Mouse (Mus musculus): Measurements from ENCODE around the gene Slc13a2. TPM values are rescaled to one million over a fixed set of nuclear protein-coding genes. Genes with fewer than 3 reads are reported as not detected.

The Slc13a2 gene
- 0.17 TPM for polyA plus RNA-seq (2014; fragmentation: Illumina TruSeq; extraction: RNeasy Lipid Tissue Mini Kit (QIAGEN cat#74804))

GRCm38 (mm10) chr11:78422055-78422819 lies at the start of gene Slc13a2:
TSS of gene Slc13a2 (minus strand) at chr11:78422217.

GRCm38 (mm10) chr11:78465568-78466180 lies 43.7 kb upstream of the Slc13a2 start, which contains the start of gene Slc46a1:
TSS of gene Slc46a1 (plus strand) at chr11:78465697.

GRCm38 (mm10) chr11:78386508-78387043 lies 35.4 kb downstream of the Slc13a2 start, which contains the start of gene Foxn1:
TSS of gene Foxn1 (minus strand) at chr11:78386558.

Other genes with a start within 250 kb of the Slc13a2 start
- gene Nek8, start 245.5 kb downstream of the Slc13a2 start, polyA plus RNA-seq (2014; fragmentation: Illumina TruSeq; extraction: RNeasy Lipid Tissue Mini Kit (QIAGEN cat#74804)), result 3.7 TPM
- 17.7 TPM for gene Tlcd1, start 245.5 kb downstream of the Slc13a2 start, polyA plus RNA-seq (2014; fragmentation: Illumina TruSeq; extraction: RNeasy Lipid Tissue Mini Kit (QIAGEN cat#74804))
- 1,489 TPM for gene Rpl23a, start 238.6 kb downstream of the Slc13a2 start, polyA plus RNA-seq (2014; fragmentation: Illumina TruSeq; extraction: RNeasy Lipid Tissue Mini Kit (QIAGEN cat#74804))
- 11.2 TPM for gene Rab34, start 233.8 kb downstream of the Slc13a2 start, polyA plus RNA-seq (2014; fragmentation: Illumina TruSeq; extraction: RNeasy Lipid Tissue Mini Kit (QIAGEN cat#74804))
- 5.0 TPM for gene Proca1, start 228.8 kb downstream of the Slc13a2 start, polyA plus RNA-seq (2014; fragmentation: Illumina TruSeq; extraction: RNeasy Lipid Tissue Mini Kit (QIAGEN cat#74804))
- 20.8 TPM for gene Sdf2, start 176.5 kb downstream of the Slc13a2 start, polyA plus RNA-seq (2014; fragmentation: Illumina TruSeq; extraction: RNeasy Lipid Tissue Mini Kit (QIAGEN cat#74804))
- gene Supt6, start 176.2 kb downstream of the Slc13a2 start, polyA plus RNA-seq (2014; fragmentation: Illumina TruSeq; extraction: RNeasy Lipid Tissue Mini Kit (QIAGEN cat#74804)), result 25.1 TPM
- 44.9 TPM for gene 2610507B11Rik, start 160.5 kb downstream of the Slc13a2 start, polyA plus RNA-seq (2014; fragmentation: Illumina TruSeq; extraction: RNeasy Lipid Tissue Mini Kit (QIAGEN cat#74804))
- gene BC030499, start 131.4 kb downstream of the Slc13a2 start, polyA plus RNA-seq (2014; fragmentation: Illumina TruSeq; extraction: RNeasy Lipid Tissue Mini Kit (QIAGEN cat#74804)), result 0.20 TPM
- gene Spag5, start 120.7 kb downstream of the Slc13a2 start, polyA plus RNA-seq (2014; fragmentation: Illumina TruSeq; extraction: RNeasy Lipid Tissue Mini Kit (QIAGEN cat#74804)), result 5.2 TPM
- gene Aldoc, start 99.2 kb downstream of the Slc13a2 start, polyA plus RNA-seq (2014; fragmentation: Illumina TruSeq; extraction: RNeasy Lipid Tissue Mini Kit (QIAGEN cat#74804)), result 16.9 TPM
- gene Pigs, start 93.8 kb downstream of the Slc13a2 start, polyA plus RNA-seq (2014; fragmentation: Illumina TruSeq; extraction: RNeasy Lipid Tissue Mini Kit (QIAGEN cat#74804)), result 3.0 TPM
- 6.0 TPM for gene Unc119, start 78.7 kb downstream of the Slc13a2 start, polyA plus RNA-seq (2014; fragmentation: Illumina TruSeq; extraction: RNeasy Lipid Tissue Mini Kit (QIAGEN cat#74804))
- not detected for gene Foxn1, start 35.7 kb downstream of the Slc13a2 start, polyA plus RNA-seq (2014; fragmentation: Illumina TruSeq; extraction: RNeasy Lipid Tissue Mini Kit (QIAGEN cat#74804))
- 0.74 TPM for gene Slc46a1, start 43.5 kb upstream of the Slc13a2 start, polyA plus RNA-seq (2014; fragmentation: Illumina TruSeq; extraction: RNeasy Lipid Tissue Mini Kit (QIAGEN cat#74804))
- gene Sarm1, start 75.5 kb upstream of the Slc13a2 start, polyA plus RNA-seq (2014; fragmentation: Illumina TruSeq; extraction: RNeasy Lipid Tissue Mini Kit (QIAGEN cat#74804)), result not detected
- gene Vtn, start 76.9 kb upstream of the Slc13a2 start, polyA plus RNA-seq (2014; fragmentation: Illumina TruSeq; extraction: RNeasy Lipid Tissue Mini Kit (QIAGEN cat#74804)), result not detected
- gene Sebox, start 81.2 kb upstream of the Slc13a2 start, polyA plus RNA-seq (2014; fragmentation: Illumina TruSeq; extraction: RNeasy Lipid Tissue Mini Kit (QIAGEN cat#74804)), result 0.97 TPM
- gene Tmem199, start 90.0 kb upstream of the Slc13a2 start, polyA plus RNA-seq (2014; fragmentation: Illumina TruSeq; extraction: RNeasy Lipid Tissue Mini Kit (QIAGEN cat#74804)), result 20.3 TPM
- 8.2 TPM for gene Poldip2, start 90.0 kb upstream of the Slc13a2 start, polyA plus RNA-seq (2014; fragmentation: Illumina TruSeq; extraction: RNeasy Lipid Tissue Mini Kit (QIAGEN cat#74804))
- gene Tnfaip1, start 114.1 kb upstream of the Slc13a2 start, polyA plus RNA-seq (2014; fragmentation: Illumina TruSeq; extraction: RNeasy Lipid Tissue Mini Kit (QIAGEN cat#74804)), result 30.6 TPM
- 34.1 TPM for gene Ift20, start 114.1 kb upstream of the Slc13a2 start, polyA plus RNA-seq (2014; fragmentation: Illumina TruSeq; extraction: RNeasy Lipid Tissue Mini Kit (QIAGEN cat#74804))
- gene Tmem97, start 128.6 kb upstream of the Slc13a2 start, polyA plus RNA-seq (2014; fragmentation: Illumina TruSeq; extraction: RNeasy Lipid Tissue Mini Kit (QIAGEN cat#74804)), result 27.6 TPM

All from ovary, adult 10 weeks (tissue).